Mouse (Mus musculus) spleen, adult 10 weeks (tissue): ENCODE measurements around the gene Mia. TPM values are rescaled to one million over a fixed set of nuclear protein-coding genes. Genes with fewer than 3 reads are reported as not detected.

Experiments used
- polyA plus RNA-seq: library from polyadenylated mRNA; stranded (reverse); fragments of 350-450 nt; fragmentation: Illumina TruSeq; extraction: RNeasy Lipid Tissue Mini Kit (QIAGEN cat#74804); gene quantifications from one replicate; pipeline ENCODE4 v1.2.3, GENCODE M21; 2015; ENCODE audit warnings: low replicate concordance; ENCODE audit not compliant: insufficient read depth

Gene Mia
- polyA plus RNA-seq: not detected

GRCm38 (mm10) chr7:27180837-27181695, at the start of gene Mia, which contains the start of gene Gm21983:
Gene Mia (minus strand): TSS chr7:27181157.
Gene Gm21983 (minus strand): TSS chr7:27181086.

GRCm38 (mm10) chr7:27228281-27228821, 47.4 kb upstream of the Mia start, which contains the start of gene Itpkc:
Gene Itpkc (minus strand): TSS chr7:27228661.

GRCm38 (mm10) chr7:27195681-27196611, 15.0 kb upstream of the Mia start, which contains the start of the genes BC024978 and Snrpa:
Gene BC024978 (plus strand): TSS chr7:27195781.
Gene Snrpa (minus strand): TSS chr7:27196271.

GRCm38 (mm10) chr7:27178324-27179216, 2.4 kb downstream of the Mia start, which contains the start of gene Rab4b:
Gene Rab4b (minus strand): TSS chr7:27178896.

GRCm38 (mm10) chr7:27166614-27167474, 14.1 kb downstream of the Mia start, which contains the start of gene Egln2:
Gene Egln2 (minus strand): TSS chr7:27166802.

GRCm38 (mm10) chr7:27153205-27153764, 27.7 kb downstream of the Mia start, which contains the start of gene Cyp2t4:
Gene Cyp2t4 (plus strand): TSS chr7:27153714.

Other genes with a start within 250 kb of the Mia start
- not detected for gene Cyp2a22, start 241.8 kb downstream of the Mia start, polyA plus RNA-seq
- gene Cyp2a12, start 152.1 kb downstream of the Mia start, polyA plus RNA-seq: not detected
- gene Cyp2f2, start 61.2 kb downstream of the Mia start, polyA plus RNA-seq: not detected
- gene Cyp2t4, start 27.4 kb downstream of the Mia start, polyA plus RNA-seq: not detected
- gene Egln2, start 14.4 kb downstream of the Mia start, polyA plus RNA-seq: 32.2 TPM
- gene Rab4b, start 2.3 kb downstream of the Mia start, polyA plus RNA-seq: 46.8 TPM
- not detected for gene Gm21983, start 71 bp downstream of the Mia start, polyA plus RNA-seq
- gene BC024978, start 14.6 kb upstream of the Mia start, polyA plus RNA-seq: 8.4 TPM
- gene Snrpa, start 15.1 kb upstream of the Mia start, polyA plus RNA-seq: 50.0 TPM
- gene Itpkc, start 47.5 kb upstream of the Mia start, polyA plus RNA-seq: 4.7 TPM
- gene Coq8b, start 51.9 kb upstream of the Mia start, polyA plus RNA-seq: 7.5 TPM
- gene Numbl, start 77.3 kb upstream of the Mia start, polyA plus RNA-seq: 0.77 TPM
- gene Ltbp4, start 156.5 kb upstream of the Mia start, polyA plus RNA-seq: 11.5 TPM
- 26.2 TPM for gene Shkbp1, start 174.9 kb upstream of the Mia start, polyA plus RNA-seq
- gene Gm20479, start 176.3 kb upstream of the Mia start, polyA plus RNA-seq: 19.3 TPM